Mouse (Mus musculus) embryonic fibroblast, embryonic 13.5 days (primary cell): ENCODE data around the gene Ddit4l. TPM values are rescaled to one million over a fixed set of nuclear protein-coding genes. Genes with fewer than 3 reads are reported as not detected.

Source experiments
- H3K27ac ChIP-seq: 2 replicates; pipeline ENCODE4 v1.5.1; 2012; ENCODE audit warnings: low read length, control low read depth, inconsistent platforms; ENCODE audit not compliant: insufficient read depth
- H3K4me1 ChIP-seq: 2 replicates; pipeline ENCODE4 v1.6.1; 2011; ENCODE audit warnings: low read length; ENCODE audit not compliant: control insufficient read depth, insufficient read depth
- H3K4me3 ChIP-seq: 2 replicates; pipeline ENCODE4 v1.5.1; 2011; ENCODE audit warnings: mild to moderate bottlenecking, control low read depth, low read length; ENCODE audit not compliant: insufficient read depth
- CTCF ChIP-seq: IDR thresholded peaks from 2 replicates; pipeline ENCODE4 v1.5.1; 2011; ENCODE audit warnings: mild to moderate bottlenecking, control low read depth, low read length, moderate library complexity, borderline replicate concordance; ENCODE audit not compliant: insufficient read depth
- POLR2A ChIP-seq: IDR thresholded peaks from 2 replicates; pipeline ENCODE4 v1.6.1; 2011; ENCODE audit warnings: low read depth, mild to moderate bottlenecking, control low read depth, low read length, moderate library complexity
- polyA plus RNA-seq: library from polyadenylated mRNA; stranded (reverse); fragments of >200 nt; gene quantifications from 2 replicates; pipeline ENCODE4 v1.2.4, GENCODE M21; 2011; ENCODE audit warnings: low read depth; ENCODE audit not compliant: missing spikeins, insufficient read length

Gene Ddit4l
- polyA plus RNA-seq, 1 experiment = 31.1 TPM

GRCm38 (mm10) chr3:137622091-137622490 lies 679 bp downstream of the Ddit4l start:
- Histone ChIP-seq H3K4me3 (no peak overlapping the region), H3K4me1 (no peaks in the 10 kb centered on the region; the same call in 1 of the 2 replicates), H3K27ac (no peak overlapping the region)
- TF ChIP-seq POLR2A (no peak), CTCF (no peak)

DNA sequence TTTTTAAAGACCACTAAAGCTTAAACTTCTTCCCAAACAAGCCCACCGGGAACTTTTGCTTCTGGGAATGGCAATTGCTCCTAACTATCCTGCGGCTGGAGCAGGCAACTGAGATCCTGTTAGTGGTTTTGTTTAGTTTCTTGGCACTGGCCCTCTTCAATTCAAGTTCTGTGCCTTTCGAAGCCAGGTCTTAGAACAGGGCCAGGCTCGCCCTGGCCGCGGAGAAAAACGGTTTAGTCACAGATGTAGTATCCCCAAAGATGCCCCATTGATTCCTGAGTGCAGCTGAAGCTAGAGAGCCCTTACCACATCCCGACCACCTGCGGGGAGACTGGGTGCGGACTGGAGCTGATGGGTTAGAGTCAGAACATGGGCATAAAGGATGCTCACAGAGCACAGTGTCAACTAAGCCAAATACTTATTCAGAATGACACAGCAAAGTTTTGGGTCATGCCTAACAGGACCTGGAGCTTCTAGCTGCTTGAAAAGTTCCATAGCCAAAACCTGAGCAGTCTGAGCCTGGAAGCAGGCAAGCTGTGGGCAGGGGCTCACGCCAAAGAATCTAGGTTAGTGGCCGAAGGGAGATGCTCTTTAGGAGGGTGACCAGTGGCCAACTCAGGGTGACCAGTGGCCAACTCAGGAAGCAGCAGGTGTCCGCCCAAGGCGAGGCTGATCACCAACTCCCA lies 1.6 kb downstream of the Ddit4l start:
- no peak overlapping the region for H3K27ac ChIP-seq

GRCm38 (mm10) chr3:137623581-137624362 lies 2.4 kb downstream of the Ddit4l start:
- TF ChIP-seq CTCF = no peak
- TF ChIP-seq POLR2A = peak; percentile 79
- Histone ChIP-seq H3K27ac (peak overlapping the region; percentile 38), H3K4me3 (peak overlapping the region; percentile 72), H3K4me1 (no peaks in the 10 kb centered on the region)

More for the DNA sequence above, 1.6 kb downstream of the Ddit4l start:
- Histone ChIP-seq H3K4me1 (no peaks in the 10 kb centered on the region), H3K4me3 (peak overlapping the region; percentile 72)
- TF ChIP-seq CTCF = no peak
- TF ChIP-seq POLR2A = no peak

DNA sequence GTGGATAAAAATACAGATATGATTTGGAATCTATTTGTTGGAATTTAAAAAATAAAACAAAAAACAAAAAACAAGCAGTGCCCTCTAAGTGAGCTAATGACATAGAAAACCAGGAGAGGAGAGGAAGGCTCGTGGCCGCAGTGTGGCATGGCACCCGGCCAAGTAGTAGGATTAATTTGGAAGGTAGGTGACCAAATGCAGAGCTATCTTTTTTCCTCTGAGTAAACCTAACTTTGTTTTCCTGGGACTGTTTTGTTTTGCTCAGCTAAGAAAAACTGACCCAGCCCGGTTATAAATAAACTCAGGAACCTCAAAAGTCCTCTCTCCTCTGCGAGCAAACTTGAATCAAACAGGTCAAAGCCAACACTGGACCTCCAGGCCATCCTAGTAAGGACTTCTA lies 3.6 kb downstream of the Ddit4l start:
- TF ChIP-seq CTCF (no peak), POLR2A (no peak)
- peak overlapping the region; percentile 21; the same call in 1 of the 2 replicates for H3K4me3 ChIP-seq
- H3K4me1 ChIP-seq = no peaks in the 10 kb centered on the region
- no peak overlapping the region for H3K27ac ChIP-seq

DNA sequence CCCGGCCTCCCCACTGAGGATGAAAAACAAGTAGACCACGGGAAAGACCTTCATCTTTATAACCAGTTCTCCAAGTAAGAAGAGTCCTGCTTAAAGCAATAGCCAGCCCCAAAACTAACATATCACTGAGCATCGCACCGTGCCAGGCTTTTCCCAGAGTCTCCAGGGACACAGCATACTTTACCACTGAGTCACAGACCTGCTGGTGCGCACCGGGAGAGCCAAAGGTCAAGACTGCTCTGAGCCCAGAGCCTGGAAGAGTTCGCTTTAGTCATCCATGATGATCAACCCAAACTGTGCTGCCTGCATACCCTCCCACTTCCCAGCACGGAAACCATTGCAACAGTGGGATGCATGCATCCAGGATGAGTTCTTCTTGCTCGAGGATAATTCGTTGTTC lies 12.3 kb downstream of the Ddit4l start:
- TF ChIP-seq POLR2A = no peak
- TF ChIP-seq CTCF = no peak
- Histone ChIP-seq H3K4me3 (no peak overlapping the region), H3K27ac (no peak overlapping the region; the same call in 1 of the 2 replicates), H3K4me1 (no peaks in the 10 kb centered on the region; the same call in 1 of the 2 replicates)

- TF ChIP-seq CTCF = no peak
- no peak for TF ChIP-seq POLR2A
- no peak overlapping the region for H3K4me3 ChIP-seq
- H3K27ac ChIP-seq = no peak overlapping the region
- no peaks in the 10 kb centered on the region; the same call in 1 of the 2 replicates for H3K4me1 ChIP-seq
Measured at GRCm38 (mm10) chr3:137636571-137636970, 15.2 kb downstream of the Ddit4l start.

DNA sequence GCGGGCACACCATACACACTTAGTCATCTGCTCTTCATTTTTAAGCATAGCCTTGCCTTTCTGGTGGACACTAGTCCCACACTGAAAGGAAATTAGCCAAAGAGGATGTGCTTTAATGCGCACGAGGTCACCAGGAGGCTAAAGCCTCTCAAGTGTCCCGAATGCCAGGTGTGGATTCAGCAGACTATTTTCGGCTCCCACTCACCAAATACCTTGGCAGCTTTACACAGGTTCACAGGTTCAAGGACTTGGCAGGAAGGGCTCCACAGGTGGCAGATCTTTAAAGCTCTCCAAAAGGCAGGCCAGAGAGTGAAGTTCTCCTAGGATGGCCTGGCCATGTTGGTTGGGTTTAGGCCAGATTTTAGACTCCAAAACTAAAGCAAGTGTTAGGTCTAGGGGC lies 19.8 kb downstream of the Ddit4l start:
- TF ChIP-seq CTCF = no peak
- no peak for TF ChIP-seq POLR2A
- Histone ChIP-seq H3K4me3 (no peak overlapping the region), H3K27ac (no peak overlapping the region), H3K4me1 (no peaks in the 10 kb centered on the region)

- TF ChIP-seq POLR2A (no peak), CTCF (no peak)
- Histone ChIP-seq H3K4me3 (no peak overlapping the region), H3K4me1 (no peaks in the 10 kb centered on the region), H3K27ac (no peak overlapping the region)
Measured at GRCm38 (mm10) chr3:137642137-137642536, 20.7 kb downstream of the Ddit4l start.

DNA sequence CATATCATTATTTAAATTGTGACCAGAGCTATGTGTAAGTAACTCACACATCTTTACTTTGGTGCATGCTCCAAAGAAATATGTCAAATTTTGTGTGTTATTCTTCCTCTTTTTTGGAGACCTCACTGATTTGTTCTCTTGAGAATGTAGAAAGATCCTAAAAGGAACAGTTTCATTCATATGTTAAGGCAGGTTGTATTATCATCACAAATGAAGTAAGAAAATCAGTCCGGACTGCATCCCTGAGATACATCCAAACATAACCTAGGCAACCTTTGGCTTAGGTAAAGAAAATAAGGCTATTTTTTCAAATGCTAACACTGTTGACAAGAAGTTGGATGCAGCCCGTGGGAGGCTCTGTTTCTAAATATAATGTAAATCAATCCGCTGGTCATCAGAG lies 21.2 kb downstream of the Ddit4l start:
- H3K27ac ChIP-seq = no peak overlapping the region
- H3K4me1 ChIP-seq = no peaks in the 10 kb centered on the region
- H3K4me3 ChIP-seq = no peak overlapping the region
- TF ChIP-seq POLR2A (no peak), CTCF (no peak)

GRCm38 (mm10) chr3:137644081-137644480 lies 22.7 kb downstream of the Ddit4l start:
- TF ChIP-seq CTCF (no peak), POLR2A (no peak)
- no peak overlapping the region for H3K27ac ChIP-seq
- no peaks in the 10 kb centered on the region for H3K4me1 ChIP-seq
- no peak overlapping the region for H3K4me3 ChIP-seq
